Mouse (Mus musculus) liver, adult (tissue): ENCODE data around the gene Oscar.

Source experiments
- GATA4 ChIP-seq: IDR thresholded peaks from 2 replicates; pipeline ENCODE4 v1.6.1; 2014; ENCODE audit warnings: mild to moderate bottlenecking, low read length; ENCODE audit not compliant: insufficient replicate concordance

Gene Oscar

GRCm38 (mm10) chr7:3587292-3587691 is 28.7 kb downstream of the Oscar start:
- TF ChIP-seq GATA4, result no peak

DNA sequence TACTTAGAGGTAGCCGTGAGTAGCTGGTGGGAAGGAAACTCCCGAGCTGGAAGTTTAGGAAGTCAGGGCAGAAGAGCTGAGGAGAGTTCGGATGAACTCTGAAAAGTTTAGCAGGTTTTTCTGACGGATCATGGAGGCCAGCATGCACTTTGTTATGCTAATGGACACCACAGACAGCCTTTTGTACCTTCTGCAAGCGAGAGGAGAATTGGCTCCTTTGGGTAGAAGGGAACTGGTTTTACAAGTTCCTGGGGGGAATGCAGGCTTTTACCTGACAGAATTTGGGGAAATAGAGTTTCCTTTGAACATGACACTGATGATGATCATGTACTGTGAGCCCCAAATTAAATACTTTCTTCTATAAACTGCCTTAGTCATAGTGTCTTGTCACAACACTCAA is 29.7 kb downstream of the Oscar start:
- no peak for TF ChIP-seq GATA4

DNA sequence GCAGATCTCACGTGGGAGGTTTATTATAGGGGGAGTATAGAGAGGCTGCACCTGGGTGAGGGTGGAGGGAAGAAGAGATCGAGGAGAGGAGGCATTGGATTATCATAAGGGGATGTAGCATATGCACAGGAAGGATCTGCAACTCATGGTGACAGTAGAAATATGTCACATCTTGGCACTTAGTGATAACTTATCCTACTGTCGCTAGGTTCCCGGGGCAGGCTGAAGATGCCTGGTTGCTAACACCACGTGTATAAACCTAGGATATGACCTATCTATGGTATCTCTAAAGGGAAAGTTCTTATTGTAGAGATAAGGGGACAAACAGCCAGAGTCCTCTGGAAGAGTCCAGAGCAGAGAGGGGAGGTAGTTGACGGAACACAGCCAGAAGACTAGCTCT is 30.2 kb downstream of the Oscar start:
- TF ChIP-seq GATA4, result no peak

- TF ChIP-seq GATA4, result no peak
Measured at GRCm38 (mm10) chr7:3580029-3580428, 35.9 kb downstream of the Oscar start.

DNA sequence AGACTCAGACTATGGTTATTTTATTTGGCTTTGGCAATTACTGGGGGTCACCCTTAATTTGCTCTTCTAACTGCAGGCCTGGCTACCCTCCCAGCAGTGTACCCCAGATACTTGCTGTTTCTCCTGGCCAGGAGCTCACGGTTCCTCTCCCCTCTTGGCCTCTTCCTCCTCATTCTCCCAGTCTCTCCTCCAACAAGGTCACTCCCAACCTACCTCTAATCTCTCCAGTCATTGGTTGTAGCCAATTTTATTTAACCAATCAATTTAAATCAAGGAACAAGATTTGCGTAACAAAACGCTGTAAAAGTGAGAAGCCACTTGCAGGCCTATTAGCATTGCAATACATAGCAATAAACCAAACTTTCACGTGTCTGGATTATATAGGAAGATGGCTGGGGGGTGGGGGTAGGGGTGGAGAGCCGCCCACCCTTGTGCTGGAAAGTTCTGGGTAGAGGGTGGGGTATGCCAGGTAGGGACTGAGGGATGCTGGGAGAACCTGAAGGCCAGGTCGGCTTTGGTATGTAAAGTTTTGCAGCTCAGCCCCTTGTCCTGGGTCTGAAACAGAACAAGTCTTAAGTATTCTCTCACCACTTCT is 36.9 kb downstream of the Oscar start:
- no peak for TF ChIP-seq GATA4

GRCm38 (mm10) chr7:3578196-3578595 is 37.8 kb downstream of the Oscar start:
- TF ChIP-seq GATA4, result no peak

DNA sequence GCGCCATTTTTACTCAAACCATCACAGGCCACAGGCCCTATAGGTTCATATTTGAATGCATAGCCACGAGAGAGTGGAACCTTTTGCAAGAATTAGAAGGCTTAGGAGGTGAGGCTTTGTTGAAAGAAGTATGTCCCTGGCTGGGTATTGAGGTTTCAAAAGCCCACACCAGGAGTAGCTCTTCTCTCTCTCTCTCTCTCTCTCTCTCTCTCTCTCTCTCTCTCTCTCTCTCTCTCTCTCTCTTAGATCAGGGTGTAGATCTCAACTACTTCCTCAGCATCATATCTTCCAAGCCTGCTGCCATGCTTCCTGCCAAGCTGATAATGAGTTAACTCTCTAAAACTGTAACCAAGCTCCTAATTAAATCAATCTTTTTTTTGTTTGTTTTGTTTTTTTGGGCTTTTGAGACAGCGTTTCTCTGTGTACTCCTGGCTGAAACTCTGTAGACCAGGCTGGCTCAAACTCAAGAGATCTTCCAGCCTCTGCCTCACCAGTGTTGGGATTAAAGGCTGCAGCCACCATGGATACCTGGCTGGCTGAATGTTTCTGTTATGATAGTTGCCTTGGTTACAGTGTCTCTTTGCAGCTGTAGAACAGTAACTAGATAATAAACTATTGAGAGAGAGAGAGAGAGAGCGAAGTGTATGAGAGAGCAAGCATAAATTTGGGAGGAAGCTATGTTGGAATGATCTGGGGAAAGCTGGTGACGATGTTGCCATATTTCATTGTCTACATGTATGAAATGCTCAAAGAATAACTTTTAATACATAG is 39.4 kb downstream of the Oscar start:
- no peak for TF ChIP-seq GATA4

- no peak for TF ChIP-seq GATA4
Measured at GRCm38 (mm10) chr7:3574216-3574615, 41.7 kb downstream of the Oscar start.

- no peak for TF ChIP-seq GATA4
Measured at GRCm38 (mm10) chr7:3571847-3572246, 44.1 kb downstream of the Oscar start.

DNA sequence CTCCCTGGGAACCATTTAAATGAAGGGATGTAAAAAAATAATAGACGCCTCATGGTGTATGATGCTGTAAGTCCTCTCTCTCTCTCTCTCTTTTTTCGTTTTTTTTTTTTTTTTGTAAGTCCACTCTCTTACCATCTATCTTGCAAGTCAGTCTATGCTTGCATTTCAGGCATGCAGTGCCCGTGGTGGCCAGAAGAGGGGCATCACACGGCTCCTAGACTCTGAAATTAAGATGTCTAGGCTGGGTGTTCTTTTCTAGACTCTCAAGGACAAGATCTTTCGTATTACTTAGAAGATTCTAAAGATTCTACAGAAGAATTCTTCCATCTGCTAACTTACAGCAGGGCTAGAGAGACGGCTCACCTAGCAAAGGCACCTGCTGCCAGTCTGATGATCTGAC is 46.2 kb downstream of the Oscar start:
- TF ChIP-seq GATA4, result no peak

GRCm38 (mm10) chr7:3567336-3567735 is 48.6 kb downstream of the Oscar start:
- TF ChIP-seq GATA4, result no peak
